Mouse (Mus musculus) heart, adult 2 months (tissue): ENCODE data around the gene Ccr1l1.

ENCODE experiments used
- CTCF ChIP-seq: fragments of 200-600 bp; IDR thresholded peaks from 2 replicates; pipeline ENCODE4 v1.8.1; 2022; ENCODE audit warnings: antibody characterized with exemption, mild to moderate bottlenecking, moderate library complexity
- EP300 ChIP-seq: fragments of 200-500 bp; IDR thresholded peaks from 2 replicates; pipeline ENCODE4 v1.6.1; 2011; ENCODE audit warnings: low read depth, low read length, control low read depth; ENCODE audit not compliant: insufficient read depth

DNA sequence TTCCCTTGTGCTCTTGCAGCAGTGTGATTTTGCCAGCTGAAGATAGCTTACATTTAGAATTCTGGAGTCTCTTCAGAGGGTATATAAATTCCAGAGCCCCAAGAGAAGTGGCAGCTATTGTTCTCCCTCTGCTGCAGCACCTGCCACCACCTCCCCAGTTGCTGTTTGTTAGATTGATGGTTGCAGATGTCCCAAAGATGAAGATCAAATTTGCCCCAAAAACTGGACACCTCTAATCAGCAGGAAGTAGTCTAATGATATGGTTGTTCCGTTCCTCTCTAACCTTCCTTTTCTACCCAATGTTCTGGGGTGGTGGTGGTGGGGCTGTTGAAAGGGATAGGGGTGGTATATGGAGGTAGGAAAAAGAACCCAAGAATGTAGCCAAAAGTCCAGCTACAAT is 4.5 kb upstream of the Ccr1l1 start:
- TF ChIP-seq EP300 (no peak), CTCF (no peak)
